Mouse (Mus musculus): Measurements from ENCODE around the gene Ano8. TPM values are rescaled to one million over a fixed set of nuclear protein-coding genes. Genes with fewer than 3 reads are reported as not detected.
"Not testable (repeated sequence)": the region's sequence is repeated elsewhere in the genome, so short reads cannot be mapped to it uniquely, and the experiment has no call there.

The Ano8 gene
- polyA plus RNA-seq, 1 experiment from 2014 or later: 7.7 TPM

DNA sequence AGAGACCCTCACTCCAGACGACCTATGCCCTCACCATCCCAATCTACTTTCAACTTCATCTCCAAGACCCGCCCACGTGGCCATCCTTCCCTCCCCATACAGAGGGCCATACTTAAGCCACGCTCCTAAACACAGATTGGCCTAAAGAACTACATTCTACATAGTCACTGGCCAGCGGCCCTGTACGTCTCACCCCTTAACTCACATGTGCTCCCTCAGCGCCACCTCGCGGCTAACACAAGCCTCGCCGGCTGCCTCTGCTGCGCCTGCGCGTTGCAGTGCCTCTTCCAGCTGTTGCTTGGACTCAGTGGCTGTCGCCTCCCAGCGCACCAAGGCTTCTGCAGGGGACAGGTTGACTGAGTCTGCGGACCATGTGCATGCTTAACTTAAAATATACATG, 35.9 kb upstream of the Ano8 start:
- peak; percentile 93 for DNase-seq
- Histone ChIP-seq H3K36me3 (ENCODE audit: control insufficient read depth, insufficient read depth, low read length) (no peaks in the 10 kb centered on the region), H3K9me3 (ENCODE audit: control insufficient read depth, low read length) (no peaks in the 10 kb centered on the region), H3K4me3 (replicated peaks; ENCODE audit: low read depth, low read length) (no peak overlapping the region), H3K4me2 (ENCODE audit: low read length) (no peak overlapping the region), H3K4me1 (ENCODE audit: control insufficient read depth, insufficient read depth, low read length) (no peaks in the 10 kb centered on the region), H3K9ac (replicated peaks; ENCODE audit: low read length) (no peak overlapping the region), H3K27ac (replicated peaks; ENCODE audit: low read depth, low read length) (no peak overlapping the region), H3K27me3 (ENCODE audit: control insufficient read depth, insufficient read depth, low read length) (peaks cover 20% of the 10 kb centered on the region)
- 3% methylated on average over 17 of the region's 17 CpGs for WGBS
- peak; percentile 75 for ATAC-seq (ENCODE audit: low FRiP score, low TSS enrichment)

DNA sequence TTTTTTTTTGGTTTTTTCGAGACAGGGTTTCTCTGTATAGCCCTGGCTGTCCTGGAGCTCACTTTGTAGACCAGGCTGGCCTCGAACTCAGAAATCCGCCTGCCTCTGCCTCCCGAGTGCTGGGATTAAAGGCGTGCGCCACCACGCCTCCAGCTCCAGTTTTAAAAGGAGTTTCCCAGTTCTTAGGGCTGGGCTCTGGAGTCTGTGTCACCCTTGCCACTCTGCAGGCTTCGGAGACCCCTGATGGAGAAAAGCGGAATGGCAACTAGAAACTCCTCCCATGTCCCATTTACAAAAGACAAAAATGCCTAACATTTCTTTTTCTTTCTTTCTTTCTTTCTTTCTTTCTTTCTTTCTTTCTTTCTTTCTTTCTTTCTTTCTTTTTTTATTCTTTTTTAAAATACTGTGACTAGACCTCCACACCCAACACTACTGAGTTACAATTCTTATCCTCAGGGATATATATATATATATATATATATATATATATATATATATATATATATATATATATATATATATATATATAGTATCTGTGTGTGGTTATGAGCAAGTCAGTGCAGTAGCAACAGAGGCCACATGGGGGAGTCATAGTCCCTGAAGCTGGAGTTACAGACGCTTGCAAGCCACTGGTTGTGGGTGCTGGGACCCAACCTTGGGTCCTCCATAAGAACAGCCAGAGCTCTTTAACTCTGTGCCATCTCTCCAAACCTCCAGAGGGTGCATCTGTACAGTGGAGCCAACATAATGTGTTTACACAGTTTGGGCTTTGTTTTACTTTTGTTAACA, 33.5 kb upstream of the Ano8 start:
- H3K36me3 ChIP-seq (ENCODE audit: control insufficient read depth, insufficient read depth, low read length); H3K27me3 ChIP-seq (ENCODE audit: control insufficient read depth, insufficient read depth, low read length); H3K27ac ChIP-seq (replicated peaks; ENCODE audit: low read depth, low read length); H3K9ac ChIP-seq (replicated peaks; ENCODE audit: low read length); H3K9me3 ChIP-seq (ENCODE audit: control insufficient read depth, low read length); H3K4me1 ChIP-seq (ENCODE audit: control insufficient read depth, insufficient read depth, low read length); ATAC-seq (ENCODE audit: low FRiP score, low TSS enrichment); H3K4me2 ChIP-seq (ENCODE audit: low read length); H3K4me3 ChIP-seq (replicated peaks; ENCODE audit: low read depth, low read length): not testable (repeated sequence)
- peak; percentile 80 for DNase-seq
- WGBS: 47% methylated on average over 9 of the region's 10 CpGs

DNA sequence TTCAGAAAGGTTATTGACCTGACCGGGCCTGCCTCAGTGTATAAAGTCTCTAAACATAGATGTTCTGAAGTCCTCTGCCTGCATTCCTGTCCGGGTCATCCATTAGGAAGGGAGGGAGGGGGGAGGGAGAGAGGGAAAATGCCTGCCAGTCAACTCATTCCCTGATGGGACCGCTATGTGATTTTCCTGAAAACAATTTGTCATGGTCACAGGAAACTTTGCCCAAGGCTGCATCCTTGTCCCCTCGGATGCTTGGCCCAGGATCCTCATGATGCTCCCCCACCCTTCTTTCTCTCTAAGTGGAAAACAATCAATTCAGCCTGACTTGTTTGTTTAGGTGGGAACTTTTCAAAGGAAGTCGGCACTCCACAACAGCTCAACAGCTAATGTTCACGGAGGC, 31.0 kb upstream of the Ano8 start:
- Histone ChIP-seq H3K27ac (replicated peaks; ENCODE audit: low read depth, low read length) (no peak overlapping the region), H3K36me3 (ENCODE audit: control insufficient read depth, insufficient read depth, low read length) (no peaks in the 10 kb centered on the region), H3K4me2 (ENCODE audit: low read length) (no peak overlapping the region), H3K27me3 (ENCODE audit: control insufficient read depth, insufficient read depth, low read length) (no peaks in the 10 kb centered on the region), H3K4me1 (ENCODE audit: control insufficient read depth, insufficient read depth, low read length) (no peaks in the 10 kb centered on the region), H3K9me3 (ENCODE audit: control insufficient read depth, low read length) (no peaks in the 10 kb centered on the region), H3K4me3 (replicated peaks; ENCODE audit: low read depth, low read length) (no peak overlapping the region), H3K9ac (replicated peaks; ENCODE audit: low read length) (no peak overlapping the region; the same call in 1 of the 2 replicates)
- ATAC-seq (ENCODE audit: low FRiP score, low TSS enrichment) (no peak), DNase-seq (no peak)
- WGBS: 23% methylated on average over 6 of the region's 6 CpGs

DNA sequence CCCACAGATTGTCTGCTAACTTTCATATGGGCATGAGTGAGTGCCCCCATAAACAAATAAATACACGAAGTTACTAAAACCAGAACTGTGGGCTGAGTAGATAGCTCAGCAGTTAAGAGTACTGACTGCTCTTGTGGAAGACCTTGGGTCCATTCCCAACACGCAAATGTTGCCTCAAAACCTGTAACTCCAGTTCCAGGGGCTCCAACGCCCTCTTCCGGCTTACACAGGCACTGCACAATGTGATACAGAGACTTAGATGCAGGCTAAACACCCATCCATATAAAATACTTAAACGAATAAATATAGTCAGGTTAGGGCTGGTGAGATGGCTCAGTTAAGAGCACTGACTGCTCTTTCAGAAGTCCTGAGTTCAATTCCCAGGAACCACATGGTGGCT, 29.3 kb upstream of the Ano8 start:
- no peaks in the 10 kb centered on the region; the same call in 1 of the 2 replicates for H3K27me3 ChIP-seq (ENCODE audit: control insufficient read depth, insufficient read depth, low read length)
- no peak overlapping the region for H3K9ac ChIP-seq (replicated peaks; ENCODE audit: low read length)
- H3K9me3 ChIP-seq (ENCODE audit: control insufficient read depth, low read length): no peaks in the 10 kb centered on the region
- no peak overlapping the region for H3K4me2 ChIP-seq (ENCODE audit: low read length)
- H3K4me1 ChIP-seq (ENCODE audit: control insufficient read depth, insufficient read depth, low read length): no peaks in the 10 kb centered on the region
- H3K27ac ChIP-seq (replicated peaks; ENCODE audit: low read depth, low read length): no peak overlapping the region
- H3K4me3 ChIP-seq (replicated peaks; ENCODE audit: low read depth, low read length): no peak overlapping the region
- no peaks in the 10 kb centered on the region for H3K36me3 ChIP-seq (ENCODE audit: control insufficient read depth, insufficient read depth, low read length)
- DNase-seq (no peak), ATAC-seq (ENCODE audit: low FRiP score, low TSS enrichment) (no peak)
- 69% methylated on average over 5 of the region's 5 CpGs for WGBS

DNA sequence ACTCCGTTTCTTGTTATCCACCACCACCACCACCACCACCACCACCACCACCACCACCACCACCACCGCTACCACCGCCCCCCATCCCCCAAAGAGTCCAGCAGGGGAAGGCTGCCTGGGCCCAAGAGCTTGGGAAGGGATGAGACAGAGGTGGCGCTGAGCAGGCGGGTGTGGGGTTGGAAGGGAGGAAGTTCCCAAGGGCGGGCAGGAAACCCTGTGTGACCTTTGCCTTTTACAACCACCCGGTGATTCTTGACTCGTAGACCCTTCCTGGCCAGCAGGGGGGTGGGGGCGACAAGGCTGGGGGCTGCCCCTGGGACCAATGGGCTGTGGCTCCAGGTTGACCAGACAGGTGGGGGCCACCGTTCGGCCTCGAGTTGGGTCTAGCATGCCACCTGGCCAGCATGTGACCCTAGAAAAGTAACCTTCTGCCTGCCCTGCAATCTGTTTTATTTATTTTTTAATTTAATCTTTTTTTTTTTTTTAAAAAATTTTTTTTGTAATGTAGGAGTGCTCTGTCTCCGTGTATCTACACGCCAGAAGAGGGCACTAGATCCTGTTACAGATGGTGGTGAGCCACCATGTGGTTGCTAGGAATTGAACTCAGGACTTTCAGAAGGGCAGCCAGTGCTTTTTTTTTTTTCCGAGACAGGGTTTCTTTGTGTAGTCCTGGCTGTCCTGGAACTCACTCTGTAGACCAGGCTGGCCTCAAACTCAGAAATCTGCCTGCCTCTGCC, 27.4 kb upstream of the Ano8 start:
- Histone ChIP-seq H3K9me3 (ENCODE audit: control insufficient read depth, low read length) (no peaks in the 10 kb centered on the region), H3K4me3 (replicated peaks; ENCODE audit: low read depth, low read length) (no peak overlapping the region), H3K27ac (replicated peaks; ENCODE audit: low read depth, low read length) (no peak overlapping the region), H3K27me3 (ENCODE audit: control insufficient read depth, insufficient read depth, low read length) (peaks cover 14% of the 10 kb centered on the region), H3K4me1 (ENCODE audit: control insufficient read depth, insufficient read depth, low read length) (no peaks in the 10 kb centered on the region), H3K4me2 (ENCODE audit: low read length) (no peak overlapping the region), H3K9ac (replicated peaks; ENCODE audit: low read length) (no peak overlapping the region), H3K36me3 (ENCODE audit: control insufficient read depth, insufficient read depth, low read length) (no peaks in the 10 kb centered on the region)
- no peak for DNase-seq
- WGBS: 71% methylated on average over 15 of the region's 15 CpGs
- no peak for ATAC-seq (ENCODE audit: low FRiP score, low TSS enrichment)

DNA sequence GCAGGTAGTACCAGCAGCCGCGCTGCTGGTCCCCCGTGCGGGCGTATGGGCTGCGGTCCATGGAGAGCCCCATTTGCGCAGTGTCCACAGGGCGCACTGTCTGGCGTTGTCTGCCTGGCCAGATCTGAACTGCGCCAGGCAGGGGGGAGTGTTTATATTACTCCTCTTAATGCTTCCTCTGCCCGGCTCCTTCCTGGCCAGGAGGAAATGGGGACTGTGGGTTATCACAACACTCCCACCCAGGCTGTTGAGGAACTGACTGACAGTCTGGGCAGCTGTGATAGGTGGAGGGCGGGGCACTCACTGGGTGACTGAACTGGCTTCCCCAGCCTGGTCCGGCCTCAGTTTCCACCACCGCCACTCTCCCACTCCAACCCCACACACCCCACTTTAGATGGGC, 25.9 kb upstream of the Ano8 start, which contains the start of gene Plvap:
Gene Plvap (minus strand): TSS at position 109 of the 400 bp plus-strand sequence.
- 80% methylated on average over 14 of the region's 14 CpGs for WGBS
- Histone ChIP-seq H3K4me1 (ENCODE audit: control insufficient read depth, insufficient read depth, low read length) (no peaks in the 10 kb centered on the region), H3K9ac (replicated peaks; ENCODE audit: low read length) (no peak within 1 kb of the TSS), H3K4me3 (replicated peaks; ENCODE audit: low read depth, low read length) (no peak within 1 kb of the TSS), H3K4me2 (ENCODE audit: low read length) (no peak within 1 kb of the TSS), H3K36me3 (ENCODE audit: control insufficient read depth, insufficient read depth, low read length) (no peaks in the 10 kb centered on the region), H3K27ac (replicated peaks; ENCODE audit: low read depth, low read length) (no peak within 1 kb of the TSS), H3K9me3 (ENCODE audit: control insufficient read depth, low read length) (no peaks in the 10 kb centered on the region), H3K27me3 (ENCODE audit: control insufficient read depth, insufficient read depth, low read length) (peaks cover 29% of the 10 kb centered on the region)
- DNase-seq: no peak
- no peak for ATAC-seq (ENCODE audit: low FRiP score, low TSS enrichment)

DNA sequence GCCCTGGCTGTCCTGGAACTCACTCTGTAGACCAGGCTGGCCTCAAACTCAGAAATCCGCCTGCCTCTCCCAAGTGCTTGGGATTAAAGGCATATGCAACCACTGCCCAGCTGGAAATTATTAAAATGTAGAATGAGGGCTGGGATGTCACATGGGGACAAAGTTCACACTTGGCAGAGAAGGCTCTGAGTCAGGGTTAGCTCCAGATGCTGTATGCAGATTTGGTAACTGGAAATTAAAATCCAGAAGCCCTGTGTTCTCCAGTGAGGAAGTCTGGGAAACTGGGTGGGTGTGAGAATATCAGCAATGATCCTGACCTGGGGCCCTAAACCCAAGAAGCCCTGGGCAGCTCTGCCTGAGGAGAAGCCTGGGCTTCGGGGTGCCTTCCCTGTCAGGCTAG, 23.6 kb upstream of the Ano8 start:
- Histone ChIP-seq H3K9me3 (ENCODE audit: control insufficient read depth, low read length) (no peaks in the 10 kb centered on the region), H3K4me3 (replicated peaks; ENCODE audit: low read depth, low read length) (no peak overlapping the region), H3K36me3 (ENCODE audit: control insufficient read depth, insufficient read depth, low read length) (no peaks in the 10 kb centered on the region), H3K27me3 (ENCODE audit: control insufficient read depth, insufficient read depth, low read length) (peaks cover 39% of the 10 kb centered on the region), H3K4me2 (ENCODE audit: low read length) (no peak overlapping the region), H3K9ac (replicated peaks; ENCODE audit: low read length) (no peak overlapping the region), H3K27ac (replicated peaks; ENCODE audit: low read depth, low read length) (no peak overlapping the region), H3K4me1 (ENCODE audit: control insufficient read depth, insufficient read depth, low read length) (no peaks in the 10 kb centered on the region)
- ATAC-seq (ENCODE audit: low FRiP score, low TSS enrichment): no peak
- DNase-seq: no peak
- WGBS: 75% methylated on average over 2 of the region's 2 CpGs

DNA sequence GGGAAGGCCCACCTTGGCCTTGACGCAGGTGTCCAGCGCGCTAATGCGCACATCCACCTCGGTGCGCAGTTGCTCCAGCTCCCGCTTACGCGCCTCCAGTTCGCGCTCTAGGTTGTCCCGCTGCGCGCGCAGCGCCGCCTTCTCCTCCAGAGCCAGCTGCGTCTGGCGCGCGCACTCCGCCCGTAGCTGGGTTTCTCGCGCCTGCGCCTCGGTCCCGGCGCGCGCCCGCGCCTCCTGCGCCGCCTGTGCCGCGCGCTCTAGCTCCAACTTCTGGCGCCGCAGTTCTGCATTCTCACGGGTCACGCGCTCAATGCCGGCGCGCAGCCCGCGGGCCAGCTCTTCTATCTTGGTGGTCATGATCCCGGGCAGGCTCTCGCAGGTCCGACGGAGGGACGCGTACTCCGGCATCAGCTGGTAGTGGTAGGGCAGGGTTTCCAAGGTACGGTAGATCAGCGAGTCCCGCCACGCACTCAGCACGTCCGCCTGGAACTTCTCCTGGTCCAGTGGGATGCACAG, 21.9 kb upstream of the Ano8 start:
- under 1% methylated on average over 61 of the region's 61 CpGs for WGBS
- DNase-seq: peak; percentile 94

More for the DNA sequence above, 21.9 kb upstream of the Ano8 start:
- H3K36me3 ChIP-seq (ENCODE audit: control insufficient read depth, insufficient read depth, low read length): no peaks in the 10 kb centered on the region
- peak overlapping the region; percentile 61 for H3K4me2 ChIP-seq (ENCODE audit: low read length)
- peaks cover 39% of the 10 kb centered on the region for H3K27me3 ChIP-seq (ENCODE audit: control insufficient read depth, insufficient read depth, low read length)
- no peaks in the 10 kb centered on the region for H3K4me1 ChIP-seq (ENCODE audit: control insufficient read depth, insufficient read depth, low read length)
- peak; percentile 55; the same call in 1 of the 2 replicates for ATAC-seq (ENCODE audit: low FRiP score, low TSS enrichment)
- H3K9ac ChIP-seq (replicated peaks; ENCODE audit: low read length): peak overlapping the region; percentile 36
- H3K27ac ChIP-seq (replicated peaks; ENCODE audit: low read depth, low read length): no peak overlapping the region
- no peaks in the 10 kb centered on the region for H3K9me3 ChIP-seq (ENCODE audit: control insufficient read depth, low read length)
- peak overlapping the region; percentile 32 for H3K4me3 ChIP-seq (replicated peaks; ENCODE audit: low read depth, low read length)
